Mouse (Mus musculus) retina, adult 2 months (tissue): ENCODE results near the gene Slc12a7.

Source experiments
- DNase-seq: peaks from one replicate; pipeline ENCODE4 v3.0.0-alpha.2; 2012; ENCODE audit warnings: low read depth, low spot score

Gene Slc12a7

DNA sequence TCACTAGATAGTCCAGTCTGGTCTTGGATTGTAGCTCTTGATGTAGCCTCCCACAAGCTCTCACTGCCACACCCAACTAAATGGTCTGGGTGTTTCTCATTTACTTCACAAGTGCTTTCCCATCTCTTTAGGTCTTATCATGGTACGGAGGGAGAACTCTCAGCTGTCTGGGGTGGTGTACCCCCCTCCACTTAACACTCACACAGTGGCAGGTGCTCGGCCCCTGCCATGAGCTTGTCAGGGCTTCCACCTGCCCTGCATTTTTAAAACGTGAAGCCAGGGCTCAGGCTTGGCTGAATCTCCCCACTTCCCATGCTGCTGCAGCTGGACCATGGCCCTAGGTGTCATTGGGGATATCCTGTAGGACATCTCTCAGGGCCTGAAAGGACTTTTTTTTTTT lies 86.0 kb downstream of the Slc12a7 start:
- DNase-seq = no peak

DNA sequence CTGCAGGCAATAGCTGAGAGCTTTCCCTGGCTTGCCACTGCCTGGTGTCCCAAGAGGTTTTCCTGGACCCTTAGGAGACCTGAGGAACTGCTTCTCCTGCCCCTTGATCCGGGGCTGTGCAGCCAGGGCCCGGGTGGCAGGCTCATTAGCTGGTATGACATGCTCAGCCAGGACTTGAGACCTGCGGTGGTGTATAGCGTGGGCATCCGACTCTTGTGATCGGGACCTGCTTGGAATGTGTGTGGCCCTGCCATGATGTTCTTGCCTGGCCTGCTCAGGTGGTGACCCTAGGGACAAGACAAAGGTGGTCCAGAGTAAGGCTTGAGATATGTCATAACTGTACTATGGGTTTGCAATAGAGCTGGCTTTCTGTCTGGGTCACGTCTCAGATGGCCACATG lies 88.4 kb downstream of the Slc12a7 start:
- DNase-seq = no peak

DNA sequence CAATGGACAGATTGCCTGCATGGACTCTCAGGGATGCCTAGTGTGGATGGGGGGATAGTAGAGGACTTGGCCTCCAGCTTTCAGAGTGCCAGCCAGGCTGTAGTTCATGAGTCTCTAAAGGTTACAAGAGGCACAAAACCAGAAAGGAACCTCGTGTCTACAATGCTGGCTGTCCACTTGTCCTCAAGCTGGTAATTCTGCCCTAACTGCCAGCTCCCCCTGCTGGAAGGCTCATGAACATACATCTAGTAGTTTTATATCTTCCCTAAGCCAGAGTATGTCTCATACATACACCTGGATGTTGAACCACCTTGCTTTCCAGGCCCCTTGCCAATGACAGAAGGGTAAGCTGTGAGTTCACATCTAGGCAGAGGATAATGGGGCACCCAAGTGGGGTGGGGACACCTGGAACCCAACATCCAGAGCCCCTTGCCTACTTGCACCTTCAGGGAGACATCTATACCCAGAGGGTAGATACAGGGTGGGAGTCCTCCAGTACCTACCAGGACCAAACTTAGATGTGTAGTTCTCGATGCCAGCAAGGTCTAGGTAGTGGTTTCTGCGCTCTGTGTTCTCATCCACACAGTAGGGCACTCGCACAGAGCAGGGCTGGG lies 89.4 kb downstream of the Slc12a7 start:
- DNase-seq = peak; percentile 8

DNA sequence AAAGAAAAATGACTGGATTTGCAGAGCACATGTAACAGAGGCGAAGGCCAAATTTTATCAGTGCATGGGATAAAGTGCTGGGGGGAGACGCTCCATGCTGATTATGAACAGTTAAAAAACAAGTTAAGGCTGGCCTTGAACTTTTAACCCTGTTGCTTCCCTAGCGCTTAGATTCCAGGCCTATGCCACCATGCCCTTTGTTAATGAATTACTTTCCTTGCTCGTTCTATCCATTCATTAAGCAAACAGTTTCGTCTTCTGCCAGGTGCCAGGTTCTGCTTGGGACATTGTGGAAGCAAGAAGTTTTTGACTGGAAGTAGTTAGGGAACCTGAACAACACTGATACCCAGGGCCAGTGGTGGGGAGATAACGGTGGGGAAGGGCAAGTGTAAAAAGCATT lies 90.8 kb downstream of the Slc12a7 start:
- no peak for DNase-seq

DNA sequence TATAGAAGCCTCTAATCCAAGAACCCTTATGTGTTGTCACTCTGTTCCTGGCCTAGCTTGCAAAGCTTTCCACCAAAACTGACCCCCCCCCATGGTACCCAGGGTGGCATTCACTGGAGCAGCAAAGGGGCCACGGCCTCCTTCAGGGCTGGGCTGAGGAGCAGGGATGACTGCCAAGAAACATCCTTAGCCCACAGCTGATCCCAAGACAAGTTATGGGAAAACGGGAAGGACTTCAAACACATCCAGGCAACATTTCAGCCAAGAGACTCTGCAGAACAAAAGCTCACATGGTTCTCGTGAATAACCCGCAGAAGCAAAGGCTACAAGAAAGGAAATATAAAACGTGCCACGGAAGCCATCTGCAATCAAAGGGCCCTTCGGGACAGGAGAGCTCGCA lies 94.3 kb downstream of the Slc12a7 start:
- DNase-seq = no peak

- peak; percentile 25 for DNase-seq
Observed at GRCm38 (mm10) chr13:73831486-73831885, 98.6 kb downstream of the Slc12a7 start.

DNA sequence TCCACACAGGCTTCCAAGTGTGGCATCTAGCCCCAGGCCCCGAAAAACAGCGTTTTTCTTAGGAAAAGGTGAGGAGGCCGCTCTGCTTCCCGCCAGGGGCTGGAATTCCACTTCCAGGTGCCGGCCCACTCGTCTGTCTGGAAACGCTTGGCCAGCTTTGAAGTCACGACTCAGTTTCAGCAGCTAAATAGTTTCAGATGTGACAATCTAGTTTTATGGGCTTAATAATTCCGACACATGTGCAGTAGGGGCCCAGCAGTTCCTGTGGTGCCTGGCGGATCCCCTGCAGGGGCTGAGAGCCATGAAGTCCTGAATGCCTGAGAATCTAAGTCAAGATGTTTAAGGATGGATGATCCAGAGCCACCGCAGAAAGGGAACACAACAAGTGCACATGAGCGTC lies 100.9 kb downstream of the Slc12a7 start:
- no peak for DNase-seq

DNA sequence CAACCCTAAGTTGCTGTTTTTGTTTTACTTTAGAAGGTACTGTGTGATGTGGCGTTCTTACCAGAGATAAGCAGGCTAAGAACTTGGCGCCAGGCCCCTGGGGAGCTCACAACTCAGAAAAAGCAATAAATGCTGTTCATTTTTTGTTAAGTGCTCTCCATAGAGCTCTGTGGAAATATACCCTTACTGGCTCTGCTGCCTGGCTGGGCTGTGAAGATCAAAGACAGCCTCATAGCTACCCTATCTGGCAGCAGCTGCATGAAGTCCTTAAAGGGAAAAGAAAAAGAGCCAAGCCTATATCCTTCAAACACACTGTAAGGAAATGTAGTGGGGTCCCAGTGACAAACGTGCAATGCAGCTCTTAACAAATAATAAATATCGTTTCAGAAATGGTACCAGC lies 102.9 kb downstream of the Slc12a7 start:
- no peak for DNase-seq

DNA sequence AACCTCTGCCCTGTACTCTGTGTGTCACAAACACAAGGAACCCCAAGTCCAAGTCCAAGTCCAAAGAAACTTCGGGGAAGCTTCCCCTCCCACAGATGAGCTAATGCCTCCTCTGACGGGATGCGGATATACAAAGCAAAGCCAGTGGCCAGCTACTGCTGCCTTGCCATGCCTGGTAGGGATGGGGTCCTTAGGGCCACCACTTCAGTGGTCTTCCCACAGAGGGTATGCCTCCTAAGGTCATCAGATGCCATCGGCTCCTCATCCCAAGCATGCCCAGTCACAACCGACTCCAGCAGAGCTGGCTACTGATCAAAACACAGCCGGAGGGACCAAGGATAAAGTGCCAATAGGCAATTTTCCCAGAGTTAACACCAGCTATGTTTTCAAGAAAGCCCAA lies 103.6 kb downstream of the Slc12a7 start:
- DNase-seq = no peak

GRCm38 (mm10) chr13:73837708-73838107 lies 104.8 kb downstream of the Slc12a7 start:
- no peak for DNase-seq

DNA sequence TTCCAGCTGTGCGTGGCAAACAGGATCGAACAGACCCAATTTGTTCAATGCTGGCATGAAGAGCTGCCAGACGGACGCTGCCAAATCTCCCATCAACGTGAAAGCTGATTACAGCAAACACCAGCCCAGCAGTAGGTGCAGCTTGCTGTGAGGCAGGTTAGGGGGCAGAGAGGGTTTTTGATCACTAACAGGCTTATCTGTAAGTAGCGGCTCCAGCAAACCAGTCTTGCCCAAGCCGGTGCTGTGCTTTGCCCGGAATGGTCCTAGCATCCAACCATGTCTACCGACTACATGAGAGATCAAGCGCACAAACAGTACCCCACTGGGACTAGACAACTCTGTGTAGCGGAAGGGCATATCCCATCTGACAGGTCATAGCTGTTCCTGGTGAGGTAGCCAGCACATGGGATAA lies 106.2 kb downstream of the Slc12a7 start:
- peak; percentile 15 for DNase-seq

DNA sequence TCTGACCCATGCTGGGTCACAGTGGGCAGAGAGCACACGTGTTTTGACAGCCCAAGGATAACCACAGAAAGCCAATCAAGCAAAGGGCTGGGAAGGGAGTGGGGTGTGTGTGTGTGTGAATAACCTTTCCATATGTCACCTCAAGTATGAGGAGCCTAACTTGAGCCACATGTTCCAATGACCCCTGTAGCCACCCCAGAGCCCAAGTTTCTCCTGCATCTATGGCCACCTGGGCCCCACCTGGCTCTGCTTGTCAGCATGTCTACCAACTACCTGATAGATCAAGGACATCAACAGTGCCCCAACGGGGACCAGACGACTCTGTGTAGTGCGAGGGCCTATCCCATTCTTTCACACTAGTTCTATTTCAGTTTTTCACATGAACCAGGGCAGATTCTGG lies 106.8 kb downstream of the Slc12a7 start:
- DNase-seq = no peak

DNA sequence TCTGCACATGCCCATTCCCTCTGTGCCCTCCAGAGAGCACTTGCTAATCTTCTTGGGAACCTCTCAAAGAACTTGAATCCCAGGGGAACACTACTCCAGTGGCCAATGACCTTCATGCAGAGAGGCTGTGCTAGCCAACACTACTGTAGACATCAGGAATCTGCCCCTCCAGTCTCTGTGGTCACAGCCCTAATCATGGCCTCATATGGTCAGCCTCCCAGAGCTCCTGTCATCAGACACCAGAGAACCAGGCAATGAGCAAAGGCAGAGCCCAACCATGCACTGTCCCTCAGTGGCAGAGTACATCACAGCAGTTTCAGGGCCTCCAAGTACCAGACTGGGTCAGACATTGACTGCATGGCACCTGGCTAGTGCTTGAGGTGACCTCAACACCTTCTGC lies 109.8 kb downstream of the Slc12a7 start:
- DNase-seq = no peak

DNA sequence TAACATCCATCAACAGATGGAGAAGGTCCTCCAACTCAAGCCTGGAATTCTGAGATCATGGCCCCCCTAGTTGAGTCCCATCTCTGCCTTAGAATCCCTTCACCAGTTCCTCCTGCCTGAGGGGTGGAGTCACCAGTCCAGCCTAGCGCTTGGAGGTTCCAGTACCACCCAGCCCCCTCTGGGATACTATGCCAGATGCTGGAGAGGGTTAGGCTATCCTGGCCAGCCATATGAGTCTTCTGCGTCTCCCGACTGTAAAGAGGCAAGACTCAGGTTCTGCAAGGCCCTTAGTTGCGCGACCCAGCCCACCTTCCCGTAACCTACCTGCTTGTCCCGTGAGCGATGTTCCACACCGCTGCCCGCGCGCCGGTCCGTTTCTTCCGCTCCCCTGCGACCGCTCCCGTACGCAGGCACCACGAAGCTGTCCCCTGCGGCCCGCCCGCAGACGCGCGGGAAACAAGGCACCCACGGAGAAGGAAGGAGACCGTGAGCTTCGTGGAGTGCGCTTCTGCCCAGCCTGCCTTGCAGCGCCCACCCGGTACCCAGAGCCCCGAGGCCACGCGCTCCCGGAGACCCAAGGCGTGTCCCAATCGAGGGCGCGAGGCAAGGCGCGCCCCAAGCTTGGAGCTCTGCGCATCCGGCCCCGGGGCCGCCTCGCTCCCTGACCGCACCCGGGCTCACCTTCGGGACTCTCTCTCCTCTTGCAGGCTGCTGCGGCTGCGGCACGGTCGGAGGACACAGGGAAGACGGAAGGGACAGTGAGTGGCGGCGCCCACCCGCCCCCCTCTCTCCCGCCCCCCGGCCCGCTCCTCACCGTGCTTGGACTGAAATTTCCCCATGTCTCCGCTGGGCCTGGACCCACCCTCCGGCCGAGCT lies 113.9 kb downstream of the Slc12a7 start:
- no peak for DNase-seq

DNA sequence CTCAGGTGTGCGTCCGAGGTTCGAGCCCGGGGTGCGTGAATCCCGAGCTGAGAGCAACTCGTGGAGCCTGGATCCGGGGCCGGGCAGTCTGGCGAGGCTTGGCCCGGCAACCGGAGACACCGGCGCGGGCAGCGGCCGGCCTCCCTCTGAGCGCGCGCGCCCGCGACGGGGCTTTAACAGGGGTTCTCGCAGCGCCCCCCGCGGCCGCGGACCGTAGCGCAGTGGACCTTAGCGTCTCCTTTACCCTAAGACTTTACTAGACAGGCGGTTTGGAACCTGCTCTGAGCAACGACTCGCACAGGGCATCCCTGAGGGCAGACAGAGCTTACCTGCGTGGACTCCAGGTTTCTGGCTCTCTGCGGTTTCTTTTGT lies 114.6 kb downstream of the Slc12a7 start, which contains the start of gene Nkd2:
Nkd2 (minus strand) TSS at position 167 of the 372 bp plus-strand sequence.
- no peak for DNase-seq
